Mouse (Mus musculus) G1E (cell line): ENCODE data around the gene Ascc1. TPM values are rescaled to one million over a fixed set of nuclear protein-coding genes. Genes with fewer than 3 reads are reported as not detected.

Source experiments
- ATAC-seq: 2 replicates; pipeline ENCODE4 v1.8.0; 2016; ENCODE audit warnings: mild to moderate bottlenecking; ENCODE audit not compliant: insufficient number of reproducible peaks, poor library complexity, low FRiP score, severe bottlenecking; ENCODE audit errors: extremely low read depth
- DNase-seq: peaks from one replicate; pipeline ENCODE4 v3.0.0; 2012; ENCODE audit warnings: low spot score
- H3K27me3 ChIP-seq: 2 replicates; pipeline ENCODE4 v1.6.1; 2012; ENCODE audit warnings: mild to moderate bottlenecking, low read length, inconsistent platforms; ENCODE audit not compliant: insufficient read depth
- H3K36me3 ChIP-seq: replicated peaks from 2 replicates; pipeline ENCODE3; 2012; ENCODE audit warnings: mild to moderate bottlenecking, inconsistent platforms
- H3K4me1 ChIP-seq: 2 replicates; pipeline ENCODE4 v1.6.1; 2012; ENCODE audit warnings: low read depth, low read length, inconsistent platforms, mixed read lengths; ENCODE audit not compliant: insufficient read depth
- H3K4me3 ChIP-seq: 2 replicates; pipeline ENCODE4 v1.5.1; 2012; ENCODE audit warnings: low read depth, mild to moderate bottlenecking, inconsistent platforms, low read length, moderate library complexity, mixed read lengths
- H3K9me3 ChIP-seq: replicated peaks from 2 replicates; pipeline ENCODE4 v1.6.1; 2012; ENCODE audit warnings: inconsistent platforms
- CTCF ChIP-seq: IDR thresholded peaks from 2 replicates; pipeline ENCODE4 v1.5.1; 2012; ENCODE audit warnings: low read depth, low read length, inconsistent platforms, mixed read lengths
- GATA1 ChIP-seq: IDR thresholded peaks from 2 replicates; pipeline ENCODE4 v1.6.1; 2012; ENCODE audit warnings: borderline replicate concordance, low read length, inconsistent platforms, mixed read lengths
- GATA2 ChIP-seq: IDR thresholded peaks from 2 replicates; pipeline ENCODE4 v1.6.1; 2012; ENCODE audit warnings: low read depth, low read length, inconsistent platforms, borderline replicate concordance
- POLR2AphosphoS5 ChIP-seq: IDR thresholded peaks from 2 replicates; pipeline ENCODE4 v1.6.1; 2012; ENCODE audit warnings: low read depth, low read length, inconsistent platforms; ENCODE audit not compliant: insufficient replicate concordance
- TAL1 ChIP-seq: conservative IDR thresholded peaks from 2 replicates; pipeline ENCODE4 v1.6.1; 2012; ENCODE audit warnings: low read depth, low read length, inconsistent platforms, mixed read lengths
- polyA plus RNA-seq: library from polyadenylated mRNA; stranded (reverse); fragments of >175 nt; gene quantifications from 2 replicates; pipeline ENCODE4 v1.2.3, GENCODE M21; 2012
- total RNA-seq, 2 experiments: library from RNA; stranded (forward) in 1 of 2; stranded (reverse) in 1 of 2; fragments of 200-1000 nt in 1 of 2; fragments of >200 nt in 1 of 2; fragmentation: Nextera tagmentation in 1 of 2; gene quantifications; 2 replicates each; pipeline ENCODE4 v1.2.3; 2014 to 2017

The Ascc1 gene
- total and polyA plus RNA-seq, 3 experiments, result 19.3 to 22.6 (median 19.7) TPM

DNA sequence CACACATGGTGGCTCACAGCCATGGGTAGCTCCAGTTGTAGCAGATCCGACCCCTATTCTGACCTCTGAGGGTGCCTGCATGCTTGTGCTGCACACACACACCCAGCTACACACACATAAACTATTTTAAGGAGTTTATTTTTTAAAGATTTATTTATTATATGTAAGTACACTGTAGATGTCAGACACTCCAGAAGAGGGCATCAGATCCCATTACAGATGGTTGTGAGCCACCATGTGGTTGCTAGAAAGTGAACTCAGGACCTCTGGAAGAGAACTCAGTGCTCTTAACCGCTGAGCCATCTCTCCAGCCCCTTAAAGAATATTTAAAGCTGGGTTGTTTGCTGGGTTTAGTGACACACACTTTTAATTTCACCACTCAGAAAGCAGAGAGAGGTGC is 16.7 kb downstream of the Ascc1 start:
- DNase-seq, result no peak
- no peak for ATAC-seq
- Histone ChIP-seq H3K9me3 (no peaks in the 10 kb centered on the region), H3K4me3 (no peak overlapping the region), H3K27me3 (no peaks in the 10 kb centered on the region), H3K4me1 (no peaks in the 10 kb centered on the region), H3K36me3 (peaks cover 63% of the 10 kb centered on the region)
- TF ChIP-seq GATA1 (no peak), GATA2 (no peak), POLR2AphosphoS5 (no peak), TAL1 (no peak), CTCF (no peak)

DNA sequence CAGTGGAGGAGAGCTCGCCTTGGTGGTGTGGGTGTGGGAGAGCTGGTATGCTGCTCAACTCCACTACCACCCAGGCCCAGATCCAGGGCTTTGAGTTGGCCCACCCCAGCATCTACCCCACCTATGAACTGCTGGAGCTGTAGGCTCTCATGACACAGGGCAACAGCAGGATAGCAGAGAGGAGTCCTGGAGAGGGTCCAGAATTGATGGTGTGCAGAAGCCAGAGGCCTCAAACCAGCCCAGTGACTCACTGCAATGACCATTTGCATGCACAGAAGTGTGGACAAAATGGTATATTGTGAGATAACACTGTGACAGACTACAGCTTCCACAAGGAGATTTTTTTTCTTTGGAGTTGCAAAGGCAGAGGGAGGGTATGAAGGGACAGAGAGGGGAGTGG is 21.1 kb downstream of the Ascc1 start:
- Histone ChIP-seq H3K4me1 (no peaks in the 10 kb centered on the region), H3K27me3 (no peaks in the 10 kb centered on the region), H3K9me3 (no peaks in the 10 kb centered on the region), H3K4me3 (no peak overlapping the region), H3K36me3 (peaks cover 48% of the 10 kb centered on the region)
- DNase-seq (no peak), ATAC-seq (no peak)
- TF ChIP-seq TAL1 (no peak), POLR2AphosphoS5 (no peak), CTCF (no peak), GATA2 (no peak), GATA1 (no peak)

DNA sequence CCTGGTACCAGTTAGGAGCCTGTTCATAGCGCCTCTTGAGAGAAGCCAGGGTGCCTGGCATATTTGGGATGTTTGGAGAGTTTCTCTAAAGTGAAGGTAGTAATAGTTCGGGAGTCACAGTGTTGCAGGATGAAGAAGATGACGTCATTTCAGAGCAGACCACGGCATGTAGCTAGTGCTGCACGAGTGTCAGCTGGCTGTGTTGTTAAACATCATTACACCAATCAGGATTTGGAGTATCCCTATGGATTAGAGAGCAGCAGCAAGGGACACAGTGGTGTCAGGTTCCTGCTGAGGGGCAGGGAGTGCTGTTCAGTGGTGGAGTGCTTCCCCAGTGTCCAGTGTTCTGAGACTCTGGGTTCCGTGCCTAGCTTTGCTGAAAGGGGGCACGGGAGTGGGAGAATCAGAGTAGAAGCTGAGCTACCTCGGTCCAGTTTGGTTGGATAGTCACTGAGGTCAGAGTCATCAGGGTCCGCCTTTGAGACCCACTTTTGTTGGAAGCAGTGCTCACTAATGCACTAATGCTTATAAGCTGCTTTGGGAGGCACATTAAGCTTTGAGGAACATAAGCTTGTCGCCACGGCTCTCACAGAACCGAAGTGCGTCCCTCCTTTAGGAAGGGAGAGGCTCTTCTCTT is 24.3 kb downstream of the Ascc1 start:
- peaks cover 50% of the 10 kb centered on the region for H3K36me3 ChIP-seq
- no peaks in the 10 kb centered on the region for H3K4me1 ChIP-seq

DNA sequence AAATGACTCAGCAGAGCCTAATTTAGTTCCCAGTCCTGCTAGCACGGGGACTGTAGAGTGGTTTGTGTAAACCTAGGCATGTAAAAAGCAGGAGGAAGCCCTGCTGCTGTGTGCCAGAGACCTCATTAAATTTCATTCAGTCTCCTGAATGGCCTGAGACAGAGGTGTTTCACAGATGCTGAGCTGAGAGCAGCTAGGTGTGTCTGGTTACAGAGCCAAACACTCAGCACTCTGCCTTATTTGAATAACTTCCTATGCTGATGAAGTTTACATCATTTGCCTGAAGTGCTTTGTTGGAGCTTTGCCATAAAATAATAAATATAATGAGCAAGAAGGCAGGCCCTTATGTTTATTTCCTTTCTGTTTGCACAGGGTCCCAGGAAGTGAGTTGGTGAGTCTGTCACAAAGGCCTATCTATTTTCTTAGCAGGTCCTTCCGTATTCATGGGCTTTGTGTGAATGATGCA is 25.0 kb downstream of the Ascc1 start:
- no peaks in the 10 kb centered on the region for H3K9me3 ChIP-seq
- H3K4me3 ChIP-seq, result no peak overlapping the region
- TF ChIP-seq TAL1 (no peak), GATA2 (no peak), GATA1 (no peak), POLR2AphosphoS5 (no peak), CTCF (no peak)
- peaks cover 47% of the 10 kb centered on the region for H3K36me3 ChIP-seq
- no peak for DNase-seq
- ATAC-seq, result no peak
- H3K4me1 ChIP-seq, result no peaks in the 10 kb centered on the region
- H3K27me3 ChIP-seq, result no peaks in the 10 kb centered on the region

More for the DNA sequence above, 24.3 kb downstream of the Ascc1 start:
- DNase-seq, result no peak
- TF ChIP-seq TAL1 (no peak), CTCF (no peak), POLR2AphosphoS5 (no peak), GATA1 (no peak)
- Histone ChIP-seq H3K4me3 (no peak overlapping the region), H3K27me3 (no peaks in the 10 kb centered on the region), H3K9me3 (no peaks in the 10 kb centered on the region)
- ATAC-seq, result no peak

DNA sequence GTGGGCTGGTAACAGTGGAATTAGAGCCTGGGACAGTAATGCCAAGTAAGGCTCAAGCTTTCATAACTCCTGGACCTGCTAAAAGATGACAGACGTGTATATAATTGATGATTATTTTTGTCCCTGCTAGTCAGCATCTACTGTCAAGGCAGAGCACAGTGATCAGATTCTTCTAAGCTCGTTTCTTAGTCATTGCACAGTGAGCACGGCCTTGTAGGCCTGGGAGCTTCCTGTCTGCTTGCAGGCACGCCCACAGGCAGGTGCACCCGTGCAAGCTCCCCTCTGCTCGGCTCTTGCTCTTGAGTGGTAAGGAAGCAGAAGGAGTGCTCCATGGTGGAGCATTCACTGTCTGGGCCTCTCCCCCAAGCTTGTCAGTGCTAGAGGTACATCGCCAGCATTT is 25.6 kb downstream of the Ascc1 start:
- no peak for TF ChIP-seq GATA1
- TF ChIP-seq GATA2, result no peak
- no peak for TF ChIP-seq CTCF
- H3K4me1 ChIP-seq, result no peaks in the 10 kb centered on the region
- peaks cover 44% of the 10 kb centered on the region for H3K36me3 ChIP-seq
- no peak for ATAC-seq
- H3K4me3 ChIP-seq, result no peak overlapping the region
- DNase-seq, result no peak
- no peaks in the 10 kb centered on the region for H3K9me3 ChIP-seq
- no peaks in the 10 kb centered on the region for H3K27me3 ChIP-seq

DNA sequence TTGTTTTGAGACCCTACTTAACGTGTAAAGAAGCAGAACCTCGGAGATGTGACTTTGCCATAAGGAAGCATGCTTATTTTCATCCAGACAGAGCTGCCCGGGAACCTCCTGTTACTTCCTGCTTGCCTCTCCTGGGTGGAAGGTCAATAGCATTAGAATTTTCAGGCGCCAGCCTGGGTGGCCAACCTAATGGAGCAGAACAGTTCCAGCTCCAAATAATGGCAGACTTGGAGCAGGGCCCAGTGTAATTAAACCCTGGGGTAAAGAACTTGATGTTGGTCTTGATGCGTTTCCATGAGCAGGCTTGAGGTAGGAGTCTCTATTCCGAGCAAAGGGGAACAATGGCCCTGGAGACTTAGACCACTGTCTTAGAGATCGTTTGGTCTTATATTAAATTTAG is 26.4 kb downstream of the Ascc1 start:
- no peak for TF ChIP-seq TAL1
- no peak for TF ChIP-seq GATA2
- no peak for TF ChIP-seq POLR2AphosphoS5
- no peak for TF ChIP-seq CTCF
- no peak for TF ChIP-seq GATA1
- no peak overlapping the region for H3K4me3 ChIP-seq
- H3K36me3 ChIP-seq, result peaks cover 37% of the 10 kb centered on the region
- no peaks in the 10 kb centered on the region for H3K9me3 ChIP-seq
- no peaks in the 10 kb centered on the region for H3K4me1 ChIP-seq
- ATAC-seq, result no peak
- no peak for DNase-seq
- H3K27me3 ChIP-seq, result no peaks in the 10 kb centered on the region
